Mouse (Mus musculus): ENCODE measurements around the gene Hbq1b.

Gene Hbq1b

GRCm38 (mm10) chr11:32299865-32300264 is 13.1 kb downstream of the Hbq1b start, which contains the start of gene Hbq1a:
TSS of gene Hbq1a (plus strand) at chr11:32300069.
- peak; percentile 29 for DNase-seq (ENCODE audit: low read depth, low spot score)

DNA sequence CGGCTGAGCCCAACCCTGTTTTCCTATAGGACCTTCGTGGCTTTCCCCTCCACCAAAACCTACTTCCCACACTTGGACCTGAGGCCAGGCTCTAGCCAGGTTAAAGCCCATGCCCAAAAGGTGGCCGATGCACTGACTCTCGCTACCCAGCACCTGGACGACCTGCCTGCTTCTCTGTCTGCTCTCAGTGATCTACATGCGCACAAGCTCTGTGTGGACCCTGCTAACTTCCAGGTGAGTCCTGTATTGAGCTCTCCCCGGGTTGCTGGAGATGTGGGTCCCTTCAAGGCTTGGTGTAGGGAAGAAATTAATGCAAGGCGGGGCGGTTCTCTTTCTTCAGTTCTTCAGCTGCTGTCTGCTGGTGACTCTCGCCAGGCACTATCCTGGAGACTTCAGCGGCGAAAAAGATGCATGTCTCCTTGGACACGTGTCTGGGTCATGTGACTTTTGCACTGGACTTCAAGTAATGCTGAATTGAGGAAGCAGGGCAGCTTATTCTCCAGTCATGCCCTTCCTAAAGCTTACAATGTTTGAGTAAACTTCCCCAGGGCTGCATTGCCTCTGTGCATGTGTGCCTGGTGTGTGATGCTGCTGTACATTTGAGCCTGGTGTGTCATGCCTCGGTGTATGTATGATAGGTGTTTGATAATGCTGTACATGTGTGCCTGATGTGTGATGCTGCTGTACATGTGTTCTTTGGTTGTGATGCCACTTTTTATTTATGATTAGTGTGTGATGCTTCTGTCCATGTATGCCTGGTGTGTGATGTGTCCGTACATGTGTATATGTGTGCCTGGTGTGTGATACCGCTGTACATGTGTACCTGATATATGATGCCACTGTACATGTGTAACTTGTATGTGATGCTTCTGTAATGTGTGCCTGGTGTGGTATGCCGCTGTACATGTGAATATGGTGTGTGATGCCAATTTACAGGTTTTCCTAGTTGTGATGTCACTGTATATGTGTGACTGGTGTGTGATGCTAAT is 13.8 kb downstream of the Hbq1b start:
- no peak for DNase-seq (ENCODE audit: low read depth, low spot score)

- DNase-seq (ENCODE audit: low read depth, low spot score), result no peak
Observed at GRCm38 (mm10) chr11:32301506-32301905, 14.7 kb downstream of the Hbq1b start.

- DNase-seq (ENCODE audit: low read depth, low spot score), result no peak
Observed at GRCm38 (mm10) chr11:32302824-32303419, 16.2 kb downstream of the Hbq1b start.

- no peak for DNase-seq (ENCODE audit: low read depth, low spot score)
Observed at GRCm38 (mm10) chr11:32303455-32303854, 16.7 kb downstream of the Hbq1b start.

- no peak for DNase-seq (ENCODE audit: low read depth, low spot score)
Observed at GRCm38 (mm10) chr11:32307006-32307405, 20.2 kb downstream of the Hbq1b start.

DNA sequence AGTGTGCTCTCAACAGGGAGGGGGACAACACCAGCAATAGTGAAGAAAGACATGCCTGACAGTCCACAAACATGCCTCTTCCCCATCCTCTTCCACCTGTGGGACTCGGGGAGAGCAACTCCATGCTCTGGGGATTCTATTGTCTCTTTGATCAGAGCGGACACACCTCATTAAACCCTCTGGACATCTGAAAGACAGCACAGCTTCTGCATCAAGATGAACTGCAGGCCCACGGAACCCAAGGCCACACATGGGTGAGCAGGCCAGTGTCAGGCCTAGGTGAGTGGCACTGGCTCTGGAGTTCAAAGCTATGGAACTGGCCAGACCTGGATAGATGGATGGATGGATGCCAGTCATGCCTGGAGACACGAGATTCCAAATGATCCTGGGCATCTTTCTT is 22.7 kb downstream of the Hbq1b start:
- DNase-seq (ENCODE audit: low read depth, low spot score), result no peak

DNA sequence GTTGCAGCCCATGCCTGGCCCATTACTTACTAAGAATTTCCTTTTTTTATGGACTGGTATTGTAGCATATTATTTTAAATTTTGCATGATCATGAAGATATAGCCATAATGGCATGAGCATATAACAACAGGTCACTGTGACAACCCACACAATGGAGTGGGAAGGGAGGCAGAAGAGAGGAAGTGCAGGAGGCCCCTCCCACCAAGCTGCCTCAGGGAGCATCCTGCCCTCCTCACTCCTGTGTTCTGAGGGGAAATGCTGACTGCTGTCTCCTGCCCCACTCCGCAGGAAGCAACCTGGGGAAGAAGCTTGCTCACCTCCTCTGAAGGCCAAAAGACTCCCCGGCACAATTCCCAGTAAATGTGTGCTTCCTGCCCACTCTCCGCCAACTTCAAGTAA is 23.2 kb downstream of the Hbq1b start:
- DNase-seq (ENCODE audit: low read depth, low spot score), result no peak

GRCm38 (mm10) chr11:32316009-32316408 is 29.2 kb downstream of the Hbq1b start:
- DNase-seq (ENCODE audit: low read depth, low spot score), result no peak

DNA sequence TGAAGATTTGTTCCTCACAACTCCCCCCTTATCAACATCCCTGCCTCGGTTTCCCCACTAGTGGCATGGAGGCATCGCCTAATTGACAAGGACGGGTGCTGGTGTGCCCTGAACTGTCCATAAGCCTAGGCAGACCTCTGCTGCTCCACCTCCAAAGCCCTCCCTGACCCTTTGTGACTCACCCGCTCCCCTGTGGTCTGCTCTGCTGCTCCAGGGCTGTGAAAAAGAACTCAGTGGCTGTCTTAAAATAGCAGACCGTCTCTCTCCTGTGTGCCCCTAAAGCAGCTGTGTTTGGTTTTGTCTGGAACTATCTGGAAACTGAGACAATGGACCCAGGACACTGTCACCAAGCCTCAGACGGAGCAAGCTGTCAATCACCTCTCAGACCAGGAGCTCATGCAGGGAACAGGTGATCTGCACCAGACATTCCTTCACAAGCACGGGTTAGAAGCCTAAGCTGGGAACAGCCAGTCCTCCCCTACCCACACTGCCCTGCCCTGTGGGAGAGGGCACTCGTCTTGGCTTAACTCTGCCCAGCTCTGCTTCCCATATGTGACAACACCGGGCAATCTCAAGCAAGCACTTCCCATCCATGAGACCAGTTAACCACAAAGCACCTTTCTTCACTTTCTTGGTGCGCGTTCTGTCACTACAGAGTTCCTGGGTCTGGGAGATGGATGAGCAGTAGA is 33.9 kb downstream of the Hbq1b start:
- DNase-seq (ENCODE audit: low read depth, low spot score), result no peak

GRCm38 (mm10) chr11:32321196-32321565 is 34.4 kb downstream of the Hbq1b start:
- peak; percentile 55 for DNase-seq (ENCODE audit: low read depth, low spot score)

GRCm38 (mm10) chr11:32324609-32325008 is 37.8 kb downstream of the Hbq1b start:
- DNase-seq (ENCODE audit: low read depth, low spot score), result peak; percentile 82

DNA sequence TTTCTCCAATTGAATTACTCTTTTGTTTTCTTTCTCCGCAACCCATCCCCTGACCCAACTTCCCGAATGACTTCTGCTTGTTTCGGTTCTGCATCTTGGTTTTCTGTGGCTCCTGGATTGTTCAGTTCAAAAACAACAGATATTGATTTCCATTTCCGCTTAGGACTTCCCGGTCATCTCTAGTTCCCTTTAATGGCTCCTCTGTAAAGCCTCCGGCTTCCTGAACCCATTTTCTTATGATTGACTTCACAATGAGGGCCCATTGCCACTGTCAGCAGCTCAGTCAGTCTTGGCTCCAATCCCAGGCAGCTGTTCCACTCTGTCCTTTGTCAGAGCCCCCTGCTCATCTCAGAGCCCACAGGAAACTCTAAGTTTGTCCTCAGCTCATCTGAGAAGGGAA is 44.3 kb downstream of the Hbq1b start:
- no peak for DNase-seq (ENCODE audit: low read depth, low spot score)

GRCm38 (mm10) chr11:32331861-32332260 is 45.1 kb downstream of the Hbq1b start:
- no peak for DNase-seq (ENCODE audit: low read depth, low spot score)

DNA sequence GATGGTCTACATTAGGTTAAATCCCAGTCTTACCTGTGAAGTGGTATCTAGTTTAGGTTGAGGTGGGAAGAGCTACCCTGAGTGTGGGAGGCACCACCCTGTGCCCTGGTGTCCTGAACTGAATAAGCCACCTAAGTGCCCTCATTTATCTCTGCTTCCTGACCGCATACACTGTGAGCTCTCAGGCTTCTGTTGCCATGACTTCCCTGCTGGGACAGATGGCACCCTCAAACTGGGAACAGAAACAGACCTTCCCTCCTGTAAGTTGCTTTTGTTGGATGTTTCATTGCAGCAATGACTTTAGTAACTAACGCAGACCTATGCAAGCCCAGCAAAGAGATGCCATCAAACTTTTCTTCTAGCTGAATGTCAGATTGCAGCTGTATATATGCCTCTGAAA is 46.5 kb downstream of the Hbq1b start:
- no peak for DNase-seq (ENCODE audit: low read depth, low spot score)

DNA sequence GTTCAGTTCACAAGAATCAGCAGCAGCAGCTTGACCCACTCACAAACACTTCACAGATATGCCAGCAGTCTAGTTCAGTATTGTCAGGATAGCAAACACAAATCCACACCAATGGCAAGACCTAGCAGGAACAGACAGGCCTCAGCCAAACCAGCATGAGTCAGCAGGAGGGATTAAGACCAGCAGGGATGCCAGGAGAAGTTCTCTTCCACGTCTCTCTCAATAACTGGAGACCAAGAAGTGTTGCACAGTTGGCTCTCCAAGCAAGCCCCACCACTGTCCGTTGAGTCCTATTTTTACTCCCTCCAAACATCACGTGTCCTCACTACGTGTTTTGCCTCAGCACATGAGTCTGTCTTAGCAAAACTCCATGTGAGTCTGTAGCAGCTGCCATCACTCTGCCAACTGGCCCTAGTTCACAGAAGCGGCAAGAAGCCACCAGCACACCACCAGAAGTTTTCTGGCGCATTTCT is 49.7 kb downstream of the Hbq1b start:
- DNase-seq (ENCODE audit: low read depth, low spot score), result no peak

Data from CD4-positive helper T cell, adult 2 months (primary cell).